Mouse (Mus musculus) hindbrain, postnatal 0 days (tissue): ENCODE data around the gene Sh2d5. TPM values are rescaled to one million over a fixed set of nuclear protein-coding genes. Genes with fewer than 3 reads are reported as not detected.

Experiments used
- ATAC-seq: fragments of 200-750 bp; cut with Nextera tagmentation; 2 replicates; pipeline ENCODE4 v1.8.0; 2017; ENCODE audit warnings: mild to moderate bottlenecking, moderate TSS enrichment, moderate library complexity
- DNase-seq: peaks from one replicate; pipeline ENCODE4 v3.0.0-alpha.2; 2015; ENCODE audit warnings: low spot score
- H3K27ac ChIP-seq: fragments of 300-500 bp; sonication (generic); 2 replicates; pipeline ENCODE4 v1.5.1; 2014; ENCODE audit warnings: mild to moderate bottlenecking
- H3K27me3 ChIP-seq: fragments of 300-500 bp; sonication (generic); 2 replicates; pipeline ENCODE4 v1.6.1; 2014; ENCODE audit warnings: low read length, mixed read lengths; ENCODE audit not compliant: insufficient read depth
- H3K36me3 ChIP-seq: fragments of 300-500 bp; sonication (generic); 2 replicates; pipeline ENCODE4 v1.6.1; 2014; ENCODE audit warnings: low read length, mixed read lengths; ENCODE audit not compliant: insufficient read depth
- H3K4me1 ChIP-seq: fragments of 300-500 bp; sonication (generic); 2 replicates; pipeline ENCODE4 v1.6.1; 2014; ENCODE audit warnings: antibody characterized with exemption, low read length, mixed read lengths; ENCODE audit not compliant: insufficient read depth
- H3K4me2 ChIP-seq: fragments of 300-500 bp; sonication (generic); 2 replicates; pipeline ENCODE4 v1.6.1; 2014; ENCODE audit warnings: low read depth, mild to moderate bottlenecking, low read length, moderate library complexity, mixed read lengths
- H3K4me3 ChIP-seq: fragments of 300-500 bp; sonication (generic); 2 replicates; pipeline ENCODE4 v1.5.1; 2014; ENCODE audit warnings: low read length
- H3K9ac ChIP-seq: fragments of 300-500 bp; sonication (generic); replicated peaks from 2 replicates; pipeline ENCODE4 v1.6.1; 2014; ENCODE audit warnings: mild to moderate bottlenecking, low read length, moderate library complexity, mixed read lengths
- H3K9me3 ChIP-seq: fragments of 300-500 bp; sonication (generic); 2 replicates; pipeline ENCODE4 v1.6.1; 2016; ENCODE audit warnings: low read length, mixed read lengths
- CTCF ChIP-seq: IDR thresholded peaks from 2 replicates; pipeline ENCODE4 v1.5.1; 2016; ENCODE audit warnings: antibody characterized with exemption, control low read depth, low read depth
- WGBS: fragments of 180-500 bp; shearing (Covaris S2); extraction: QIAGEN DNeasy Blood & Tissue Kit; methylation state at CpG from one replicate; pipeline ENCODE4 v1.1.7; 2014; 5-methylcytosine and 5-hydroxymethylcytosine counted together
- polyA plus RNA-seq: library from polyadenylated mRNA; unstranded; fragments of >200 nt; fragmentation: Nextera tagmentation; extraction: Ambion mirVana; gene quantifications from 2 replicates; pipeline ENCODE4 v1.2.1, GENCODE M21; 2015
- total RNA-seq: library from RNA; depleted of rRNA; stranded (reverse); fragments of >200 nt; gene quantifications from 2 replicates; pipeline ENCODE4 v1.2.3, GENCODE M21; 2014

Gene Sh2d5
- total and polyA plus RNA-seq, 2 experiments from 2014 or later: 14.7 to 45.8 TPM

DNA sequence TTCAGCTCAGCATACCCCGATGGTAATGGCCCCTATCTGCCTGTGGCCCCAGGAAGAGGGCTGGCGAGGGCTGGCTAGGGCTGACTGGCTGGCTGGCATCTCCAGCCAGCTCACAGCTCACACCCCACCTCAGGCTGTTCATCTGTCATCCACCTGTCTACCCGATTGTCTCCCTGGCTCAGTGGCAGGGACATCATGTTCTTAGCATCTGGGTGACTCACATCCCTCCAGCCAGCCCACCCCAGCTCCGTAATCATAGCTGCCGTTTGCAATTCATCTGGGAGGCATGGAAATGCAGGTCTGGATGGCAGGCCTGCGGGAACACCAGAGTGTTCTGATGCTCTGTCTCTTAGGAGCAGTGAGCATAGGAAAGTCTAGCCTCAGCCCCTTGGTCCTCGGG, 28.1 kb downstream of the Sh2d5 start:
- Histone ChIP-seq H3K4me3 (no peak overlapping the region), H3K4me2 (no peak overlapping the region), H3K9me3 (no peaks in the 10 kb centered on the region), H3K27ac (no peak overlapping the region), H3K4me1 (no peaks in the 10 kb centered on the region), H3K9ac (no peak overlapping the region), H3K27me3 (no peaks in the 10 kb centered on the region), H3K36me3 (no peaks in the 10 kb centered on the region)
- ATAC-seq: no peak
- no peak for DNase-seq
- 58% methylated on average over 7 of the region's 7 CpGs for WGBS
- no peak for TF ChIP-seq CTCF

- no peak overlapping the region for H3K9ac ChIP-seq
- TF ChIP-seq CTCF: peak; percentile 100
- H3K4me2 ChIP-seq: no peak overlapping the region
- H3K36me3 ChIP-seq: no peaks in the 10 kb centered on the region
- no peaks in the 10 kb centered on the region for H3K9me3 ChIP-seq
- DNase-seq (peak; percentile 92), ATAC-seq (peak; percentile 85)
- H3K27ac ChIP-seq: no peak overlapping the region
- no peak overlapping the region for H3K4me3 ChIP-seq
- no peaks in the 10 kb centered on the region for H3K4me1 ChIP-seq
- no peaks in the 10 kb centered on the region for H3K27me3 ChIP-seq
- WGBS: 21% methylated on average over 4 of the region's 4 CpGs
Measured at GRCm38 (mm10) chr4:138282834-138283233, 32.6 kb downstream of the Sh2d5 start.

DNA sequence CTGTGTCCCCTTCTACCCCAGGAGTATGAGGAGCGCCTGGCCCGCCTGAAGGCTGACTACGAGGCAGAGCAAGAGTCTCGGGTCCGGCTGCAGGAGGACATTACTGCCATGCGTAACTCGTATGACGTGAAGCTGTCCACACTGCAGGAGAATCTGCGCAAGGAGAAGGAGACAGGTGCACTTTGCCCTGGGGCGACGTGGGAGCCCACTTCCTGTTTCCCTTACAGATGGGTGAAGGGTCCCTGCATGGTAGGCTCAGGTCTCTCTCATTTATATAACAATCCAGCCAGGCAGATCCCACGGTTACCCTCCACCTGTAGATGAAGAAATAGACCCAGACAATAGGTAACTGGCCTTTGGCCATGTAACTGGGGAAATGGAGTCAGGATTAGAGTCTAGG, 36.2 kb downstream of the Sh2d5 start:
- Histone ChIP-seq H3K4me3 (no peak overlapping the region), H3K4me2 (no peak overlapping the region), H3K36me3 (no peaks in the 10 kb centered on the region), H3K9ac (no peak overlapping the region), H3K4me1 (no peaks in the 10 kb centered on the region), H3K27me3 (no peaks in the 10 kb centered on the region), H3K27ac (no peak overlapping the region), H3K9me3 (no peaks in the 10 kb centered on the region)
- 86% methylated on average over 12 of the region's 12 CpGs for WGBS
- no peak for ATAC-seq
- DNase-seq: no peak
- no peak for TF ChIP-seq CTCF

DNA sequence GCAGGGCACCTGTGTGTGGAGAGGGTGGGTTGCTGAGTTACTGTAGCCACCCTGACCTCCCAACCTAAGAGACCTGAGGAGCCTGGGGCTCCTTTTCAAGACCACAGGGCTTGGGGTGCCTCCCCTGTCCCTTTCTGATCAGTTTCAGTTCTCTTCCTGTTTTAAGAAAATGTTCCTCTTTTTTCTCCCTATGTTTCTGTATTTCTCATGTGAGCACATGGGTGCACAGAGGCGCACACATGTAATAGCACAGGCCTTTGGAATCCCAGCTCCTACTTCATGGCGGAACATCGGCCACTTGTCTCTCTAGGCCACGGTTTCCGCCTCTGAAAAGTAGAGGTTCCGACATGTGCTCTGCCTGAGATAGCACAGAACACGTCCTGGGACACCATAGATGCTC, 38.5 kb downstream of the Sh2d5 start:
- Histone ChIP-seq H3K36me3 (no peaks in the 10 kb centered on the region), H3K9ac (no peak overlapping the region), H3K27me3 (no peaks in the 10 kb centered on the region), H3K9me3 (no peaks in the 10 kb centered on the region), H3K4me3 (no peak overlapping the region), H3K4me2 (no peak overlapping the region), H3K4me1 (no peaks in the 10 kb centered on the region), H3K27ac (no peak overlapping the region)
- DNase-seq: no peak
- no peak for ATAC-seq
- 92% methylated on average over 7 of the region's 7 CpGs for WGBS
- TF ChIP-seq CTCF: no peak

DNA sequence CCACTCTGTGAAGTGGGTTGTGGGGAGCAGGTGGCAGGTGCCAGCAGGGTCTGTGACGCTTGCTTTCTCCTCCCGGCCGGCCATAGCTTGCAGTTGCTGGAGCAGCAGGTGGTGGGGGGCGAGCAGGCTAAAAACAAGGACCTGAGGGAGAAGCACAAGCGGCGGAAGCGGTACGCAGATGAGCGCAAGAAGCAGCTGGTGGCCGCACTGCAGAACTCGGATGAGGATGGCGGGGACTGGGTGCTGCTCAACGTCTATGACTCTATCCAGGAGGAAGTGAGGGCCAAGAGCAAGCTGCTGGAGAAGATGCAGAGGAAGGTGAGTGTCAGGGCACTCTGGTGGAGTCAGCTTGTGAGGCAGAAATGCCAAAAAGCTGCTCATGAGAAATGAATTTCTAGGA, 41.8 kb downstream of the Sh2d5 start:
- no peak for ATAC-seq
- no peak for TF ChIP-seq CTCF
- Histone ChIP-seq H3K27me3 (no peaks in the 10 kb centered on the region), H3K4me1 (no peaks in the 10 kb centered on the region), H3K9me3 (no peaks in the 10 kb centered on the region), H3K36me3 (no peaks in the 10 kb centered on the region), H3K4me2 (no peak overlapping the region), H3K4me3 (no peak overlapping the region), H3K9ac (no peak overlapping the region), H3K27ac (no peak overlapping the region)
- WGBS: 73% methylated on average over 13 of the region's 13 CpGs
- DNase-seq: no peak

DNA sequence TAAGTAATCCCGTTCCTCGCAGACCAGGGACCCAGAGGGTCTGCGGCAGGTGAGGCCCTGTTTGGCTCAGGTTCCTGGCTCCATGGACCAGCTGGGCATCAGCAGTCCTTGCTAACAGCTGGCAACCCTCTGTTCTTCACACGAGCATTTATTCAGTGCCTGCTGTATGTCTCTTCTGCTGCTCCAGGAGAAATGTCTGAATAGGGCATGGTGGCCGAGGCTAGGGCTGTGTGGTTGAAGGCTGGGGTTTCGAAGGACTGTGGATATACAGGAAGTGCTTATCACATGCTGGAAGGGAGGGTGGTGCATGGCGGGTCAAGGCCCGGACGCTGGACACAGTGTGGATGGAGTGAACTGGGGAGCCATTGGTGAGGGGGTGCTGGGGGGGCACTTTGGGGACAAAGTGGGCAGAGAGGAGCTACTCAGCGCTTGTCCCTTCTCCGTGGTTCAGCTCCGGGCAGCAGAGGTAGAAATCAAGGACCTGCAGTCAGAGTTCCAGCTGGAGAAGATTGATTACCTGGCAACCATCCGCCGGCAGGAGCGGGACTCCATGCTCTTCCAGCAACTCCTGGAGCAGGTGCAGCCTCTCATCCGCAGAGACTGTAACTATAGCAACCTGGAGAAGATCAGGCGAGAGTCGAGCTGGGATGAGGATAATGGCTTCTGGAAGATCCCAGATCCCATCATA, 43.2 kb downstream of the Sh2d5 start:
- Histone ChIP-seq H3K36me3 (no peaks in the 10 kb centered on the region), H3K4me3 (no peak overlapping the region), H3K4me2 (no peak overlapping the region), H3K9me3 (no peaks in the 10 kb centered on the region), H3K27me3 (no peaks in the 10 kb centered on the region), H3K27ac (peak overlapping the region; percentile 78), H3K9ac (no peak overlapping the region), H3K4me1 (no peaks in the 10 kb centered on the region)
- 48% methylated on average over 18 of the region's 18 CpGs for WGBS
- TF ChIP-seq CTCF: no peak
- DNase-seq (peak; percentile 84), ATAC-seq (peak; percentile 85)

DNA sequence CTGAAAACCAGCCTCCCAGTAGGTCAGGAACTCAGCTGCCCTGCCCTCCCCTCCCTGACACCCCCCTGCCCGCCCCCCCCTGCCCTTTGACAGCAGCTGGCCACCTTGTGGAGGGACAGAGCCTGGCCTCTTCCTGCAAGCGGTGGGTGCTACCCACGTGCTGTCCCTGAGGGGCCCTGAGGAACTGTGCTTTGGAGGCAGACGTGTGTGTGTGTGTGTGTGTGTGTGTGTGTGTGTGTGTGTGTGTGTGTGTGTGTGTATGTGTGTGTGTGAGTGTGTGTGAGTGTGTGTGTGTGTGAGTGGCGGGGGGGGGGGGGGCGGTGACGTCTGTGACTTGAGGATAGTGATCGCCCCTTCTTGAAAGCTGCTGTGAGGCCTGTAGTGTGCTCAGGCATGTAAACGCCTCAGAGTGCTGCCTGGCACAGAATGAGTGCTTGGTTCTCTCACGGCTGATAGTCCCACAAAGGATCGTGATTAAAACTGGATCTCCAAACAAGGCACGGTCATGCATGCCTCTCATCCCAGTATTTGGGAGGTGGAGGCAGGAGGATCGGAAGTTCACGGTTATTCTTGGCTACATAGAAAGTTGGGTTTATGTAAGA, 43.8 kb downstream of the Sh2d5 start:
- peak; percentile 14; the same call in 1 of the 2 replicates for TF ChIP-seq CTCF
- Histone ChIP-seq H3K27me3 (no peaks in the 10 kb centered on the region), H3K27ac (peak overlapping the region; percentile 78), H3K36me3 (no peaks in the 10 kb centered on the region), H3K4me2 (no peak overlapping the region), H3K9me3 (no peaks in the 10 kb centered on the region), H3K4me3 (no peak overlapping the region), H3K9ac (no peak overlapping the region), H3K4me1 (no peaks in the 10 kb centered on the region)
- peak; percentile 28 for DNase-seq
- 45% methylated on average over 11 of the region's 14 CpGs for WGBS
- peak; percentile 72 for ATAC-seq
